8 mouse cellular contexts compared by ENCODE assay signal in genomic region chr5:109691205-109691965, GRCm38 (mm10). TPM values are rescaled to one million over a fixed set of nuclear protein-coding genes. Genes with fewer than 3 reads are reported as not detected.
DNase-seq lines count a peak whose midpoint lies in the region; ATAC-seq and TF ChIP-seq lines count a peak whose summit lies in the region.
"Not testable (repeated sequence)": the region's sequence is repeated elsewhere in the genome, so short reads cannot be mapped to it uniquely, and the experiment has no call there.

No protein-coding gene starts in this region.

- not testable (repeated sequence) for H3K4me1 ChIP-seq in ES-Bruce4 (ENCODE audit: control insufficient read depth, insufficient read depth, low read length); embryonic facial prominence, embryonic 13.5 days; hindbrain, embryonic 14.5 days (replicated peaks; ENCODE audit: control insufficient read depth, insufficient read depth, low read length); liver, embryonic 16.5 days (ENCODE audit: control insufficient read depth, low read depth, low read length); midbrain, embryonic 16.5 days (ENCODE audit: control insufficient read depth, insufficient read depth, low read length); stomach, postnatal 0 days (replicated peaks; ENCODE audit: control insufficient read depth, insufficient read depth)

- peak overlapping the region; percentile 65 for H3K4me3 ChIP-seq in ES-Bruce4 (ENCODE audit: low read depth, low read length)
- H3K4me3 ChIP-seq in embryonic facial prominence, embryonic 13.5 days, result peak overlapping the region; percentile 67
- peak overlapping the region; percentile 75 for H3K4me3 ChIP-seq in gastrocnemius, adult 2 months
- H3K4me3 ChIP-seq in hindbrain, embryonic 14.5 days (replicated peaks; ENCODE audit: low read length), result peak overlapping the region; percentile 47
- peak overlapping the region; percentile 69 for H3K4me3 ChIP-seq in layer of hippocampus, adult 2 months
- peak overlapping the region; percentile 66 for H3K4me3 ChIP-seq in liver, embryonic 16.5 days (ENCODE audit: low read depth, low read length)
- peak overlapping the region; percentile 50 for H3K4me3 ChIP-seq in midbrain, embryonic 16.5 days (ENCODE audit: low read depth, low read length)
- H3K4me3 ChIP-seq in stomach, postnatal 0 days (ENCODE audit: low read depth, low read length), result peak overlapping the region; percentile 56

- not testable (repeated sequence) for H3K36me3 ChIP-seq in ES-Bruce4 (ENCODE audit: control insufficient read depth, insufficient read depth, low read length, poor library complexity, severe bottlenecking); embryonic facial prominence, embryonic 13.5 days; hindbrain, embryonic 14.5 days (replicated peaks; ENCODE audit: control insufficient read depth, insufficient read depth); liver, embryonic 16.5 days (ENCODE audit: control insufficient read depth, insufficient read depth); midbrain, embryonic 16.5 days (ENCODE audit: control insufficient read depth, insufficient read depth, low read length); stomach, postnatal 0 days (ENCODE audit: control insufficient read depth, insufficient read depth, low read length)

- TF ChIP-seq CTCF in ES-Bruce4 (IDR thresholded peaks at IDR 0.05; ENCODE audit: low read depth, low read length); gastrocnemius, adult 2 months (IDR thresholded peaks at IDR 0.05); layer of hippocampus, adult 2 months (conservative IDR thresholded peaks at IDR 0.05); stomach, postnatal 0 days (IDR thresholded peaks at IDR 0.05; ENCODE audit: low read depth): not testable (repeated sequence)

- not testable (repeated sequence) for TF ChIP-seq POLR2A in ES-Bruce4 (IDR thresholded peaks at IDR 0.05; ENCODE audit: insufficient read depth, low read length)

- H3K9me3 ChIP-seq in ES-Bruce4 (replicated peaks; ENCODE audit: control insufficient read depth, insufficient read depth, low read length, poor library complexity, severe bottlenecking); embryonic facial prominence, embryonic 13.5 days; hindbrain, embryonic 14.5 days (ENCODE audit: control insufficient read depth, low read length); liver, embryonic 16.5 days (replicated peaks; ENCODE audit: control insufficient read depth, low read length); midbrain, embryonic 16.5 days (replicated peaks; ENCODE audit: control insufficient read depth, low read length, poor library complexity, severe bottlenecking); stomach, postnatal 0 days (ENCODE audit: control insufficient read depth, low read length): not testable (repeated sequence)

- not testable (repeated sequence) for ATAC-seq in embryonic facial prominence, embryonic 13.5 days (ENCODE audit: insufficient number of reproducible peaks, insufficient read depth, low FRiP score, low TSS enrichment, low read depth); hindbrain, embryonic 14.5 days (ENCODE audit: low FRiP score); liver, embryonic 16.5 days (ENCODE audit: low read depth); stomach, postnatal 0 days (ENCODE audit: low FRiP score, low TSS enrichment)
- peak; percentile 60 for ATAC-seq in midbrain, embryonic 16.5 days

- H3K9ac ChIP-seq in ES-Bruce4 (ENCODE audit: low read depth, poor library complexity, severe bottlenecking); embryonic facial prominence, embryonic 13.5 days; liver, embryonic 16.5 days (ENCODE audit: low read depth, low read length); stomach, postnatal 0 days (ENCODE audit: low read length): not testable (repeated sequence)
- peak overlapping the region; percentile 63; the same call in 1 of the 2 replicates for H3K9ac ChIP-seq in hindbrain, embryonic 14.5 days
- peak overlapping the region; percentile 67; the same call in 1 of the 2 replicates for H3K9ac ChIP-seq in midbrain, embryonic 16.5 days (ENCODE audit: low read depth, low read length)

- TF ChIP-seq EP300 in ES-Bruce4 (IDR thresholded peaks at IDR 0.05; ENCODE audit: insufficient read depth, low read depth, low read length); stomach, postnatal 0 days (optimal IDR thresholded peaks at IDR 0.05): not testable (repeated sequence)

- 54% methylated on average over 5 of the region's 5 CpGs for WGBS in embryonic facial prominence, embryonic 13.5 days
- WGBS in hindbrain, embryonic 14.5 days, result 60% methylated on average over 5 of the region's 5 CpGs
- WGBS in liver, embryonic 16.5 days (ENCODE audit: insufficient replicate concordance), result 66% methylated on average over 5 of the region's 5 CpGs
- WGBS in midbrain, embryonic 16.5 days, result 62% methylated on average over 5 of the region's 5 CpGs
- WGBS in stomach, postnatal 0 days, result 51% methylated on average over 5 of the region's 5 CpGs

- H3K27me3 ChIP-seq in ES-Bruce4 (ENCODE audit: control insufficient read depth, insufficient read depth, low read length, poor library complexity, severe bottlenecking); embryonic facial prominence, embryonic 13.5 days; hindbrain, embryonic 14.5 days (ENCODE audit: control insufficient read depth, insufficient read depth, low read length); liver, embryonic 16.5 days (ENCODE audit: control insufficient read depth, insufficient read depth, low read depth, low read length); midbrain, embryonic 16.5 days (ENCODE audit: control insufficient read depth, insufficient read depth, low read depth, low read length); stomach, postnatal 0 days (ENCODE audit: control insufficient read depth, insufficient read depth, low read length): not testable (repeated sequence)

- DNase-seq in gastrocnemius, adult 2 months; hindbrain, embryonic 14.5 days (ENCODE audit: low spot score); layer of hippocampus, adult 2 months (ENCODE audit: low spot score in 2 of 2); stomach, postnatal 0 days (ENCODE audit: low spot score): not testable (repeated sequence)

- peak overlapping the region; percentile 75 for H3K27ac ChIP-seq in ES-Bruce4 (ENCODE audit: insufficient read depth, low read length)
- not testable (repeated sequence) for H3K27ac ChIP-seq in embryonic facial prominence, embryonic 13.5 days; gastrocnemius, adult 2 months; liver, embryonic 16.5 days (ENCODE audit: low read length); stomach, postnatal 0 days (replicated peaks)
- peak overlapping the region; percentile 70 for H3K27ac ChIP-seq in hindbrain, embryonic 14.5 days
- peak overlapping the region; percentile 72 for H3K27ac ChIP-seq in layer of hippocampus, adult 2 months
- H3K27ac ChIP-seq in midbrain, embryonic 16.5 days (ENCODE audit: low read length), result peak overlapping the region; percentile 60

- peak overlapping the region; percentile 68 for H3K4me2 ChIP-seq in embryonic facial prominence, embryonic 13.5 days
- peak overlapping the region; percentile 70 for H3K4me2 ChIP-seq in hindbrain, embryonic 14.5 days (replicated peaks)
- peak overlapping the region; percentile 69 for H3K4me2 ChIP-seq in liver, embryonic 16.5 days (ENCODE audit: low read depth, low read length)
- H3K4me2 ChIP-seq in midbrain, embryonic 16.5 days (ENCODE audit: low read length), result peak overlapping the region; percentile 67
- H3K4me2 ChIP-seq in stomach, postnatal 0 days (replicated peaks; ENCODE audit: low read depth), result peak overlapping the region; percentile 58

- intact Hi-C loops in gastrocnemius, adult 2 months (cut with DNase I), result not testable (repeated sequence)

RNA-seq across cellular contexts. Expression of gene 5430403G16Rik, which starts 0.5 kb away (rescaled TPM):
- 11.0 and 11.4 TPM in 2 replicates for polyA plus RNA-seq in ES-Bruce4 (2011; ENCODE audit: insufficient read depth, insufficient read length, low read depth, missing spikeins)
- polyA plus RNA-seq in embryonic facial prominence, embryonic 13.5 days (2015; fragmentation: Nextera tagmentation; extraction: Ambion mirVana), result 3.6 and 4.0 TPM in 2 replicates
- under 1 TPM; 0.14 to 0.38 TPM for total RNA-seq in gastrocnemius, adult 2 months (2021)
- 2.0 and 2.1 TPM in 2 replicates for polyA plus RNA-seq in hindbrain, embryonic 14.5 days (2014; fragmentation: Nextera tagmentation; extraction: Ambion mirVana)
- total RNA-seq in layer of hippocampus, adult 2 months (2021), result 1 to 10 TPM; 2.4 to 3.0 TPM
- polyA plus RNA-seq in liver, embryonic 16.5 days (2015; fragmentation: Nextera tagmentation; extraction: Ambion mirVana), result 0.50 and 0.56 TPM in 2 replicates
- polyA plus RNA-seq in midbrain, embryonic 16.5 days (2015; fragmentation: Nextera tagmentation; extraction: Ambion mirVana), result 1.8 and 2.0 TPM in 2 replicates
- 1.3 TPM in 2 replicates for polyA plus RNA-seq in stomach, postnatal 0 days (2015; fragmentation: Nextera tagmentation; extraction: Ambion mirVana)
